ENCODE assay signal across 8 mouse cellular contexts in the genomic region with DNA sequence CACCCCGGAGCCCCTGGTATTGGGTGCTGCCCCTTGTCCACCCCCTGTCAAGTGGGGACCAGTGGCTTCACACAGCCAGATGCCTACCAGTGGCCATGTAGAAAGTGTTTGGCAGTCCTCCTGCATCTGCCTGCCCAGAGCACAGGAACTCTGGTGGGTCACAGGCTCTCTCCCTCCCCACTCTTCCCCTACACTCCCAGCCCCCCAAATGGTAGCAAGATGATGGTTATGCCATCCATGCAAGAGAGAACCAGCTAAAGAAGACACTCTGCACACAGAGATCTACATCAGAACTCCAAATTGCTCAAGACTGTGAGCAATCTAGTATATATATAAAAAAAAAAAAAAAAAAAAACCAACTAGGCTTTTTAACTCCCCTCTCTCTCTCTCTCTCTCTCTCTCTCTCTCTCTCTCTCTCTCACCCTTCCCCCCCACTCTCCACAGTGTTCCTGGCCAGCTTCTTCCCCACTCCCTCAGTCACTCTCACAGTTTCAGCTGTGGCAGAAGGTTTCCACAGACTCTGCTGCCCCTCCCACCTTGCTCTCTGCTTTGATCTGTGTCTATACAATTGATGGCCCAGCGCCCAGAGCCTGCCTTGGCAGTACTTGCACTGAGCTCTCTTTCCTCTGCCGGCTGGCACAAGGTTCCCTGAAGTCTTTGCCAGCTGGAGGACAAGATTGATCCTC.
DNase-seq lines count a peak whose midpoint lies in the region; ATAC-seq lines count a peak whose summit lies in the region.

No protein-coding gene starts in this region.

- no peak overlapping the region for H3K4me2 ChIP-seq in kidney, embryonic 16.5 days (replicated peaks; ENCODE audit: low read depth, low read length)
- no peak overlapping the region for H3K4me2 ChIP-seq in liver, embryonic 11.5 days

- no peaks in the 10 kb centered on the region for H3K9me3 ChIP-seq in kidney, embryonic 16.5 days (ENCODE audit: low read length)
- no peaks in the 10 kb centered on the region for H3K9me3 ChIP-seq in liver, embryonic 11.5 days (ENCODE audit: control insufficient read depth, low read length)

- H3K4me3 ChIP-seq in kidney, embryonic 16.5 days (ENCODE audit: low read length) = no peak overlapping the region
- H3K4me3 ChIP-seq in liver, embryonic 11.5 days (ENCODE audit: low read depth, low read length) = no peak overlapping the region

- intact Hi-C loops in left cerebral cortex, postnatal 4 days (cut with DNase I) = no loop called here

- DNase-seq in adrenal gland, adult 2 months = peak; percentile 23
- no peak for DNase-seq in adrenal gland, adult 18-20 months (ENCODE audit: low spot score in 2 of 2)
- DNase-seq in adrenal gland, postnatal 14 days = peak; percentile 45
- peak; percentile 40 to 55 for DNase-seq in frontal cortex, postnatal 14 days (ENCODE audit: low spot score in 2 of 2)
- peak; percentile 90 for DNase-seq in left cerebral cortex, postnatal 4 days
- no peak for DNase-seq in liver, embryonic 11.5 days (ENCODE audit: low spot score)
- DNase-seq in thymus, postnatal 25 days = no peak

- ATAC-seq in kidney, embryonic 16.5 days (ENCODE audit: low FRiP score, low TSS enrichment) = no peak
- ATAC-seq in liver, embryonic 11.5 days (replicated peaks; ENCODE audit: low FRiP score) = no peak

- no peaks in the 10 kb centered on the region for H3K4me1 ChIP-seq in kidney, embryonic 16.5 days (ENCODE audit: insufficient read depth, low read length)
- H3K4me1 ChIP-seq in liver, embryonic 11.5 days (replicated peaks; ENCODE audit: control insufficient read depth, insufficient read depth, low read length) = no peaks in the 10 kb centered on the region

- no peaks in the 10 kb centered on the region for H3K27me3 ChIP-seq in kidney, embryonic 16.5 days (ENCODE audit: insufficient read depth, low read length)
- H3K27me3 ChIP-seq in liver, embryonic 11.5 days (replicated peaks; ENCODE audit: control insufficient read depth, insufficient read depth, low read length) = no peaks in the 10 kb centered on the region

- H3K36me3 ChIP-seq in kidney, embryonic 16.5 days (ENCODE audit: insufficient read depth, low read length) = no peaks in the 10 kb centered on the region
- no peaks in the 10 kb centered on the region for H3K36me3 ChIP-seq in liver, embryonic 11.5 days (ENCODE audit: control insufficient read depth, insufficient read depth, low read length)

- H3K9ac ChIP-seq in kidney, embryonic 16.5 days (replicated peaks; ENCODE audit: low read length) = no peak overlapping the region
- H3K9ac ChIP-seq in liver, embryonic 11.5 days (ENCODE audit: low read depth, low read length) = no peak overlapping the region

- 61% methylated on average over 3 of the region's 3 CpGs for WGBS in kidney, embryonic 16.5 days
- 68% methylated on average over 3 of the region's 3 CpGs for WGBS in liver, embryonic 11.5 days

- H3K27ac ChIP-seq in kidney, embryonic 16.5 days (ENCODE audit: low read length) = no peak overlapping the region
- H3K27ac ChIP-seq in liver, embryonic 11.5 days (ENCODE audit: low read depth, low read length) = no peak overlapping the region

Comparison
In these comparisons a context has a peak if more than half of its experiments do, and no peak if none do; other contexts are left out.
1. DNase-seq: peak in adrenal gland, adult 2 months (single experiment), adrenal gland, postnatal 14 days (single experiment), frontal cortex, postnatal 14 days (2 of 2) and left cerebral cortex, postnatal 4 days (single experiment); none in adrenal gland, adult 18-20 months (0 of 2), liver, embryonic 11.5 days (single experiment) and thymus, postnatal 25 days (single experiment).